In genomic region chr11:101347083-101347775, GRCm38 (mm10) we compare ENCODE assay signal across 26 mouse cellular contexts. TPM values are rescaled to one million over a fixed set of nuclear protein-coding genes. Genes with fewer than 3 reads are reported as not detected.
A peak's percentile ranks its signal among the peaks of the same experiment; 100 is the strongest.
DNase-seq lines count a peak whose midpoint lies in the region; ATAC-seq and TF ChIP-seq lines count a peak whose summit lies in the region.
"Had no signal": no experiment of that assay in that cellular context is flagged by ENCODE, and none has a peak within 500 bp of the region (broad histone marks: within the 10 kb centered on the region; RNA-seq: fewer than 3 reads in every experiment).

No protein-coding gene starts in this region.

- H3K27ac ChIP-seq in kidney, postnatal 0 days, result no peak overlapping the region
- H3K27ac ChIP-seq in neural tube, embryonic 11.5 days (ENCODE audit: low read depth, low read length), result no peak overlapping the region
- H3K27ac ChIP-seq in ES-E14 (ENCODE audit: insufficient read depth, low read depth, low read length, poor library complexity, severe bottlenecking), result no peak overlapping the region
- no peak overlapping the region for H3K27ac ChIP-seq in stomach, postnatal 0 days (replicated peaks)
- H3K27ac ChIP-seq: embryonic facial prominence, embryonic 12.5 days; hindbrain, embryonic 15.5 days; left cerebral cortex, adult 2 months; liver, embryonic 13.5 days had no signal

- H3K27me3 ChIP-seq in kidney, postnatal 0 days (ENCODE audit: insufficient read depth, low read length), result no peaks in the 10 kb centered on the region
- H3K27me3 ChIP-seq in neural tube, embryonic 11.5 days (ENCODE audit: control insufficient read depth, insufficient read depth, low read length), result no peaks in the 10 kb centered on the region
- H3K27me3 ChIP-seq in stomach, postnatal 0 days (ENCODE audit: control insufficient read depth, insufficient read depth, low read length), result no peaks in the 10 kb centered on the region
- H3K27me3 ChIP-seq: embryonic facial prominence, embryonic 12.5 days; hindbrain, embryonic 15.5 days had no signal

- no peak overlapping the region for H3K9ac ChIP-seq in kidney, postnatal 0 days (ENCODE audit: low read depth, low read length)
- no peak overlapping the region for H3K9ac ChIP-seq in neural tube, embryonic 11.5 days (ENCODE audit: low read length)
- H3K9ac ChIP-seq in ES-E14 (ENCODE audit: insufficient read depth, low read depth, low read length, poor library complexity, severe bottlenecking), result no peak overlapping the region
- H3K9ac ChIP-seq in stomach, postnatal 0 days (ENCODE audit: low read length), result no peak overlapping the region
- H3K9ac ChIP-seq: embryonic facial prominence, embryonic 12.5 days; forebrain, postnatal 0 days; hindbrain, embryonic 15.5 days; liver, embryonic 13.5 days had no signal

- H3K36me3 ChIP-seq in kidney, postnatal 0 days (ENCODE audit: insufficient read depth, low read length), result no peaks in the 10 kb centered on the region
- no peaks in the 10 kb centered on the region for H3K36me3 ChIP-seq in neural tube, embryonic 11.5 days (ENCODE audit: control insufficient read depth, insufficient read depth, low read length)
- no peaks in the 10 kb centered on the region for H3K36me3 ChIP-seq in ES-E14 (ENCODE audit: control insufficient read depth, insufficient read depth, low read length, poor library complexity, severe bottlenecking)
- H3K36me3 ChIP-seq in stomach, postnatal 0 days (ENCODE audit: control insufficient read depth, insufficient read depth, low read length), result no peaks in the 10 kb centered on the region
- H3K36me3 ChIP-seq: embryonic facial prominence, embryonic 12.5 days; hindbrain, embryonic 15.5 days; liver, embryonic 13.5 days had no signal

- in situ Hi-C loops in ES-E14 (cut with MboI; ENCODE audit: low sequenced_read_pairs in 2 of 2, unreplicated experiment in 2 of 2), result loop anchor here in 1 of 2 experiments (10.0 kb wide), 1 partner anchor 48 kb away; no protein-coding TSS in a partner anchor

- DNase-seq in kidney, postnatal 0 days (ENCODE audit: low spot score), result no peak
- DNase-seq in kidney, postnatal 10 days, result no peak
- peak; percentile 8 for DNase-seq in neural tube, embryonic 11.5 days (ENCODE audit: low spot score)
- DNase-seq in neural tube, embryonic 10.5 days (ENCODE audit: extremely low spot score, low spot score), result no peak
- DNase-seq in ES-E14 (ENCODE audit: low read depth, low spot score), result peak; percentile 72
- DNase-seq in stomach, postnatal 0 days (ENCODE audit: low spot score), result no peak
- no peak for DNase-seq in layer of hippocampus, adult 9-10 months (ENCODE audit: low spot score)
- DNase-seq: adrenal gland, postnatal 10 days; cerebellum, postnatal 10 days; forebrain, postnatal 0 days; heart, postnatal 36 days; kidney, postnatal 36 days; layer of hippocampus, adult 9-11 months; left cerebral cortex, postnatal 4 days; liver, embryonic 13.5 days; retina, postnatal 1 day; thymus, postnatal 25 days had no signal

- no peak for ATAC-seq in kidney, postnatal 0 days (replicated peaks; ENCODE audit: low FRiP score, low read depth)
- no peak for ATAC-seq in neural tube, embryonic 11.5 days (ENCODE audit: insufficient read depth, low FRiP score, low TSS enrichment)
- no peak for ATAC-seq in stomach, postnatal 0 days (ENCODE audit: low FRiP score, low TSS enrichment)
- ATAC-seq: activated CD4-positive, CD25-positive, alpha-beta regulatory T cell, adult 4 months; forebrain, postnatal 0 days; intestine, embryonic 16.5 days had no signal

- TF ChIP-seq EP300 in stomach, postnatal 0 days (optimal IDR thresholded peaks at IDR 0.05), result no peak

- no peaks in the 10 kb centered on the region for H3K9me3 ChIP-seq in kidney, postnatal 0 days (replicated peaks; ENCODE audit: low read length)
- H3K9me3 ChIP-seq in neural tube, embryonic 11.5 days (ENCODE audit: control insufficient read depth, low read length), result no peaks in the 10 kb centered on the region
- H3K9me3 ChIP-seq in ES-E14 (ENCODE audit: control insufficient read depth, insufficient read depth, low read depth, low read length), result no peaks in the 10 kb centered on the region
- no peaks in the 10 kb centered on the region for H3K9me3 ChIP-seq in stomach, postnatal 0 days (ENCODE audit: control insufficient read depth, low read length)
- H3K9me3 ChIP-seq: embryonic facial prominence, embryonic 12.5 days; hindbrain, embryonic 15.5 days; liver, embryonic 13.5 days had no signal

- TF ChIP-seq CTCF in kidney, postnatal 0 days (IDR thresholded peaks at IDR 0.05; ENCODE audit: low read depth), result peak; percentile 10; the same call in 1 of the 2 replicates
- peak; percentile 31; the same call in 1 of the 2 replicates for TF ChIP-seq CTCF in stomach, postnatal 0 days (IDR thresholded peaks at IDR 0.05; ENCODE audit: low read depth)

- 77% methylated on average over 10 of the region's 10 CpGs for WGBS in kidney, postnatal 0 days
- WGBS in neural tube, embryonic 11.5 days, result 74% methylated on average over 10 of the region's 10 CpGs
- WGBS in stomach, postnatal 0 days, result 71% methylated on average over 10 of the region's 10 CpGs

- no peak overlapping the region for H3K4me2 ChIP-seq in kidney, postnatal 0 days (ENCODE audit: low read length)
- H3K4me2 ChIP-seq in neural tube, embryonic 11.5 days (ENCODE audit: low read depth), result no peak overlapping the region
- no peak overlapping the region for H3K4me2 ChIP-seq in stomach, postnatal 0 days (replicated peaks; ENCODE audit: low read depth)
- H3K4me2 ChIP-seq: embryonic facial prominence, embryonic 12.5 days; hindbrain, embryonic 15.5 days; liver, embryonic 13.5 days had no signal

- H3K4me1 ChIP-seq in kidney, postnatal 0 days (replicated peaks; ENCODE audit: insufficient read depth, low read length), result 0 out of 2 replicates have a peak, but pooled peaks cover 3% of the 10 kb centered on the region
- no peaks in the 10 kb centered on the region for H3K4me1 ChIP-seq in neural tube, embryonic 11.5 days (ENCODE audit: control insufficient read depth, insufficient read depth, low read length)
- 0 out of 4 replicates have a peak, but pooled peaks cover 0 to 2% of the 10 kb centered on the region in 2 experiments for H3K4me1 ChIP-seq in ES-E14 (ENCODE audit: control insufficient read depth in 2 of 2, insufficient read depth in 2 of 2, low read length in 2 of 2, poor library complexity in 1 of 2)
- no peaks in the 10 kb centered on the region for H3K4me1 ChIP-seq in stomach, postnatal 0 days (replicated peaks; ENCODE audit: control insufficient read depth, insufficient read depth)
- H3K4me1 ChIP-seq: hindbrain, embryonic 15.5 days had no signal

- no peak overlapping the region for H3K4me3 ChIP-seq in kidney, postnatal 0 days (replicated peaks; ENCODE audit: low read depth, low read length)
- no peak overlapping the region for H3K4me3 ChIP-seq in neural tube, embryonic 11.5 days (ENCODE audit: low read depth, low read length)
- H3K4me3 ChIP-seq in ES-E14 (ENCODE audit: insufficient read depth in 1 of 2, low read depth in 1 of 2, low read length in 2 of 2, poor library complexity in 1 of 2, severe bottlenecking in 1 of 2), result peak overlapping the region in 1 of 2 experiments; percentile 11; a peak in 1 of 4 replicates
- H3K4me3 ChIP-seq in stomach, postnatal 0 days (ENCODE audit: low read depth, low read length), result no peak overlapping the region
- H3K4me3 ChIP-seq: embryonic facial prominence, embryonic 12.5 days; hindbrain, embryonic 15.5 days; left cerebral cortex, adult 2 months; liver, embryonic 13.5 days had no signal

TF ChIP-seq in ES-E14, 5 proteins besides CTCF, POLR2A, EP300 and RAD21:
- TF ChIP-seq MAFK (IDR thresholded peaks at IDR 0.05; ENCODE audit: insufficient read depth, low read depth, low read length) (no peak), ZC3H11A (IDR thresholded peaks at IDR 0.05; ENCODE audit: borderline replicate concordance, low read depth, low read length) (peak; percentile 21; the same call in 1 of the 2 replicates), HCFC1 (IDR thresholded peaks at IDR 0.05; ENCODE audit: borderline replicate concordance, insufficient read depth, low read length) (no peak), ZNF384 (IDR thresholded peaks at IDR 0.05; ENCODE audit: low read depth, low read length) (no peak), CHD2 (IDR thresholded peaks at IDR 0.05; ENCODE audit: low read depth, low read length) (no peak)

RNA-seq across cellular contexts. Expression of gene Aoc3, which starts 16.8 kb away (rescaled TPM):
- polyA plus RNA-seq in kidney, postnatal 0 days (2015; fragmentation: Nextera tagmentation; extraction: Ambion mirVana), result 1.8 and 2.0 TPM in 2 replicates
- not detected in 2 replicates for polyA plus RNA-seq in neural tube, embryonic 11.5 days (2014; fragmentation: Nextera tagmentation; extraction: Ambion mirVana)
- 0.62 and 0.95 TPM in 2 replicates for total RNA-seq in ES-E14 (2012; rRNA removed)
- polyA plus RNA-seq in stomach, postnatal 0 days (2015; fragmentation: Nextera tagmentation; extraction: Ambion mirVana), result 5.1 TPM in 2 replicates
- total RNA-seq: megakaryocyte-erythroid progenitor cell, adult 5-6 weeks had no signal
- polyA plus RNA-seq: activated CD4-positive, CD25-positive, alpha-beta regulatory T cell, adult 4 months had no signal

RNA-seq across cellular contexts. Expression of gene G6pc, which starts 20.1 kb away (rescaled TPM):
- polyA plus RNA-seq in kidney, postnatal 0 days (2015; fragmentation: Nextera tagmentation; extraction: Ambion mirVana), result 23.2 and 37.0 TPM in 2 replicates
- polyA plus RNA-seq in neural tube, embryonic 11.5 days (2014; fragmentation: Nextera tagmentation; extraction: Ambion mirVana), result not detected in 2 replicates
- total RNA-seq in ES-E14 (2012; rRNA removed), result not detected in 2 replicates
- 0.27 and 0.35 TPM in 2 replicates for polyA plus RNA-seq in stomach, postnatal 0 days (2015; fragmentation: Nextera tagmentation; extraction: Ambion mirVana)
- total RNA-seq: forebrain, postnatal 0 days; gastrocnemius, adult 18-20 months; heart, postnatal 36 days; left cerebral cortex, adult 2 months; left cerebral cortex, postnatal 4 days; megakaryocyte-erythroid progenitor cell, adult 5-6 weeks; midbrain, postnatal 0 days had no signal
- polyA plus RNA-seq: activated CD4-positive, CD25-positive, alpha-beta regulatory T cell, adult 4 months; embryonic facial prominence, embryonic 12.5 days; forebrain, postnatal 0 days; heart, embryonic 14.5 days; hindbrain, embryonic 15.5 days; liver, embryonic 13.5 days; midbrain, postnatal 0 days had no signal

RNA-seq across cellular contexts. Expression of gene Aoc2, which starts 22.4 kb away (rescaled TPM):
- 0.37 and 0.58 TPM in 2 replicates for polyA plus RNA-seq in kidney, postnatal 0 days (2015; fragmentation: Nextera tagmentation; extraction: Ambion mirVana)
- 1.4 and 1.8 TPM in 2 replicates for polyA plus RNA-seq in neural tube, embryonic 11.5 days (2014; fragmentation: Nextera tagmentation; extraction: Ambion mirVana)
- 4.6 and 5.0 TPM in 2 replicates for total RNA-seq in ES-E14 (2012; rRNA removed)
- 0.39 and 0.41 TPM in 2 replicates for polyA plus RNA-seq in stomach, postnatal 0 days (2015; fragmentation: Nextera tagmentation; extraction: Ambion mirVana)

RNA-seq across cellular contexts. Expression of gene Psme3, which starts 31.2 kb away (rescaled TPM):
- 102 and 104 TPM in 2 replicates for polyA plus RNA-seq in kidney, postnatal 0 days (2015; fragmentation: Nextera tagmentation; extraction: Ambion mirVana)
- polyA plus RNA-seq in neural tube, embryonic 11.5 days (2014; fragmentation: Nextera tagmentation; extraction: Ambion mirVana), result 154 and 157 TPM in 2 replicates
- total RNA-seq in ES-E14 (2012; rRNA removed), result 40.0 and 57.0 TPM in 2 replicates
- polyA plus RNA-seq in stomach, postnatal 0 days (2015; fragmentation: Nextera tagmentation; extraction: Ambion mirVana), result 64.2 and 66.9 TPM in 2 replicates

RNA-seq across cellular contexts. Expression of gene Becn1, which starts 45.1 kb away (rescaled TPM):
- polyA plus RNA-seq in kidney, postnatal 0 days (2015; fragmentation: Nextera tagmentation; extraction: Ambion mirVana), result 156 and 165 TPM in 2 replicates
- 174 and 177 TPM in 2 replicates for polyA plus RNA-seq in neural tube, embryonic 11.5 days (2014; fragmentation: Nextera tagmentation; extraction: Ambion mirVana)
- total RNA-seq in ES-E14 (2012; rRNA removed), result 80.6 and 89.2 TPM in 2 replicates
- polyA plus RNA-seq in stomach, postnatal 0 days (2015; fragmentation: Nextera tagmentation; extraction: Ambion mirVana), result 102 and 110 TPM in 2 replicates

Comparison
In these comparisons a context has a peak if more than half of its experiments do, and no peak if none do; other contexts are left out.
1. DNase-seq: peak in neural tube, embryonic 11.5 days (single experiment) and ES-E14 (single experiment); none in kidney, postnatal 0 days (single experiment), kidney, postnatal 10 days (single experiment), neural tube, embryonic 10.5 days (single experiment), stomach, postnatal 0 days (single experiment) and layer of hippocampus, adult 9-10 months (single experiment).
2. RNA of gene G6pc, which starts 20.1 kb away (polyA plus RNA-seq): 23.2 to 37.0 TPM in kidney, postnatal 0 days; 0.27 to 0.35 TPM in stomach, postnatal 0 days and not detected in neural tube, embryonic 11.5 days; every median in the first group is over 10 times any median in the second.